Comparison of ENCODE assay signal across 9 mouse cellular contexts in the genomic region with DNA sequence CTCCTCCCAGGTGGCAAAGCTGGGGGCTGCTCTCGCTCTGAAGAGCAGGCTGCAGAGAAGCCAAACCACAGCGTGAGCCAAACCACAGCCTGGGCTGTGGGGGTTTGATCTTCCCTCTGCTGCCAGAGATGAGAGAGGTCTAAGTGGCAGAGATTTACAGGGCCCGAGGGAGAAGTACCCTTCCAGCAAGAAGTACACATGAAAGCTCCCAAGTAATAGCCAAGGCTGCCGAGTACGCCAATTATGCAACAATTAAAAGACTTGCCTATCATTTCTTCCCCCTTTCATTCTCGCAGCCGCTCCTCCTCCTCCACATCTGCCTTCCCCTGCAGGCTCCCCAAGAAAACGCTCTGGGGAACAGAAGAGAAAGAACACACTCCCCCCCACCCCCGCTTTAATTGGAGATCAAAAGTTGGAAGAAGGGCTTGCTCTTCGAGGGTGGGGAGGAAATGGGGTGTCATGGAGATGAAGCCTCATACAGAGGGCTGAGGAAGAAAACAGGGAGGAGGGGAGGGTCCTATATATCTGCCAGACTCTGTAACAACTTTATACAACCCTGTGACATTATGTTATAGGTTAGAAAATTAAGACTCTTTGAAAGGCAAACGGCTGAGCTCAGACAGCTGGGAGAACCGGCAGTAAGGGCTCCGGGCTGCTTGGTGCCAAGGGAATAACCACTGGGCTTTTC. TPM values are rescaled to one million over a fixed set of nuclear protein-coding genes. Genes with fewer than 3 reads are reported as not detected.
DNase-seq lines count a peak whose midpoint lies in the region; ATAC-seq and TF ChIP-seq lines count a peak whose summit lies in the region.
"Had no signal": no experiment of that assay in that cellular context is flagged by ENCODE, and none has a peak within 500 bp of the region (broad histone marks: within the 10 kb centered on the region; RNA-seq: fewer than 3 reads in every experiment).

No protein-coding gene starts in this region.

- no peak for TF ChIP-seq CTCF in cerebellum, adult 2 months (IDR thresholded peaks at IDR 0.05; ENCODE audit: borderline replicate concordance, insufficient read depth, low read depth, low read length)

- DNase-seq in kidney, postnatal 36 days: no peak
- peak; percentile 8 for DNase-seq in B cell, adult 2 months
- peak; percentile 29 for DNase-seq in adrenal gland, postnatal 14 days
- DNase-seq in limb, embryonic 14.5 days (ENCODE audit: low spot score): peak; percentile 61
- DNase-seq in cerebellum, adult 2 months: no peak
- no peak for DNase-seq in urinary bladder, postnatal 25 days (ENCODE audit: low spot score)
- no peak for DNase-seq in left cerebral cortex, adult 18-20 months (ENCODE audit: low spot score in 2 of 2)
- DNase-seq: right cerebral cortex, postnatal 25 days had no signal

- no peak overlapping the region for H3K27ac ChIP-seq in kidney, embryonic 15.5 days
- no peak overlapping the region for H3K27ac ChIP-seq in limb, embryonic 14.5 days (replicated peaks; ENCODE audit: low read depth, low read length)
- H3K27ac ChIP-seq in cerebellum, adult 2 months (ENCODE audit: insufficient read depth, low read length): no peak overlapping the region

- peaks cover 53% of the 10 kb centered on the region for H3K4me1 ChIP-seq in kidney, embryonic 15.5 days
- peaks cover 40% of the 10 kb centered on the region for H3K4me1 ChIP-seq in limb, embryonic 14.5 days (ENCODE audit: control insufficient read depth, insufficient read depth, low read length)
- no peaks in the 10 kb centered on the region for H3K4me1 ChIP-seq in cerebellum, adult 2 months (ENCODE audit: control insufficient read depth, insufficient read depth, low read length)

- H3K4me3 ChIP-seq in kidney, embryonic 15.5 days (replicated peaks): no peak overlapping the region
- H3K4me3 ChIP-seq in limb, embryonic 14.5 days (replicated peaks; ENCODE audit: low read length): no peak overlapping the region
- H3K4me3 ChIP-seq in cerebellum, adult 2 months (replicated peaks; ENCODE audit: insufficient read depth, low read depth, low read length): no peak overlapping the region

- ATAC-seq in kidney, embryonic 15.5 days (replicated peaks; ENCODE audit: low FRiP score): peak; percentile 16; the same call in 1 of the 2 replicates
- ATAC-seq in limb, embryonic 14.5 days (ENCODE audit: low FRiP score, low read depth): no peak

- no peak overlapping the region for H3K9ac ChIP-seq in kidney, embryonic 15.5 days
- no peak overlapping the region for H3K9ac ChIP-seq in limb, embryonic 14.5 days (ENCODE audit: low read depth, low read length, severe bottlenecking)

- no peaks in the 10 kb centered on the region for H3K36me3 ChIP-seq in kidney, embryonic 15.5 days
- no peaks in the 10 kb centered on the region for H3K36me3 ChIP-seq in limb, embryonic 14.5 days (ENCODE audit: control insufficient read depth, insufficient read depth, low read length)

- peaks cover 56% of the 10 kb centered on the region for H3K27me3 ChIP-seq in kidney, embryonic 15.5 days
- H3K27me3 ChIP-seq in limb, embryonic 14.5 days (ENCODE audit: control insufficient read depth, insufficient read depth, low read length): 0 out of 2 replicates have a peak, but pooled peaks cover 2% of the 10 kb centered on the region
- H3K27me3 ChIP-seq in cerebellum, adult 2 months (ENCODE audit: control insufficient read depth, insufficient read depth, low read length): no peaks in the 10 kb centered on the region

- no peak for TF ChIP-seq POLR2A in limb, embryonic 14.5 days (IDR thresholded peaks at IDR 0.05; ENCODE audit: borderline replicate concordance, extremely low read depth, insufficient read depth, insufficient read length)
- no peak for TF ChIP-seq POLR2A in cerebellum, adult 2 months (IDR thresholded peaks at IDR 0.05; ENCODE audit: borderline replicate concordance, insufficient read depth, low read length)

- WGBS in kidney, embryonic 15.5 days: 8% methylated on average over 13 of the region's 13 CpGs
- WGBS in limb, embryonic 14.5 days: 6% methylated on average over 13 of the region's 13 CpGs
- WGBS in cerebellum, adult 2 months: 11% methylated on average over 13 of the region's 13 CpGs

- H3K9me3 ChIP-seq in kidney, embryonic 15.5 days (replicated peaks): no peaks in the 10 kb centered on the region
- 0 out of 2 replicates have a peak, but pooled peaks cover 3% of the 10 kb centered on the region for H3K9me3 ChIP-seq in limb, embryonic 14.5 days (ENCODE audit: control insufficient read depth, low read length)

- peak overlapping the region; percentile 17; the same call in 1 of the 2 replicates for H3K4me2 ChIP-seq in kidney, embryonic 15.5 days
- peak overlapping the region; percentile 31; the same call in 1 of the 2 replicates for H3K4me2 ChIP-seq in limb, embryonic 14.5 days (replicated peaks; ENCODE audit: low read depth, low read length, severe bottlenecking)

RNA-seq across cellular contexts. Expression of a gene that starts 56.9 kb away (rescaled TPM):
- polyA plus RNA-seq in kidney, embryonic 15.5 days (2015; fragmentation: Nextera tagmentation; extraction: Ambion mirVana): 44.2 TPM in 2 replicates
- total RNA-seq in adrenal gland, postnatal 14 days (2021): 5.3 and 5.9 TPM in 2 replicates
- polyA plus RNA-seq in limb, embryonic 14.5 days (2012; rRNA removed): 20.5 and 23.5 TPM in 2 replicates
- polyA plus RNA-seq in limb, embryonic 14.5 days (2014; fragmentation: Nextera tagmentation; extraction: Ambion mirVana): 21.7 and 24.3 TPM in 2 replicates
- 2.7 and 3.5 TPM in 2 replicates for polyA plus RNA-seq in cerebellum, adult 2 months (2012; rRNA removed)
- 1 to 10 TPM; 1.6 to 1.8 TPM for total RNA-seq in left cerebral cortex, adult 18-20 months (2021)

Comparison
In these comparisons a context has a peak if more than half of its experiments do, and no peak if none do; other contexts are left out.
1. DNase-seq: peak in B cell, adult 2 months (2 of 2), adrenal gland, postnatal 14 days (single experiment) and limb, embryonic 14.5 days (single experiment); none in kidney, postnatal 36 days (0 of 2), cerebellum, adult 2 months (0 of 2), urinary bladder, postnatal 25 days (single experiment) and left cerebral cortex, adult 18-20 months (0 of 2).